Mouse (Mus musculus): ENCODE data around the gene Krt26.

GRCm38 (mm10) chr11:99284833-99285312 is 52.9 kb downstream of the Krt26 start, which contains the start of gene Krt24:
- no peak for TF ChIP-seq POLR2A (IDR thresholded peaks at IDR 0.05; ENCODE audit: insufficient read depth, low read length)
- no peak for TF ChIP-seq CTCF (IDR thresholded peaks at IDR 0.05; ENCODE audit: low read depth, low read length)
- no peak for TF ChIP-seq EP300 (IDR thresholded peaks at IDR 0.05; ENCODE audit: insufficient read depth, low read depth, low read length)

Measured in ES-Bruce4 (cell line).